Mouse (Mus musculus) heart, adult 18-20 months (tissue): ENCODE results near the gene Vmn1r220. TPM values are rescaled to one million over a fixed set of nuclear protein-coding genes. Genes with fewer than 3 reads are reported as not detected.
"Not testable (repeated sequence)": the region's sequence is repeated elsewhere in the genome, so short reads cannot be mapped to it uniquely, and the experiment has no call there.

ENCODE experiments used
- DNase-seq, 2 experiments: peaks; one replicate each; pipeline ENCODE4 v3.0.0; 2021 to 2022; ENCODE audit warnings: mixed read lengths in 1 of 2
- long read RNA-seq, 2 experiments: library from polyadenylated mRNA; stranded (forward); transcript quantifications; one replicate each; pipeline ENCODE4 v2.0.0; 2021
- total RNA-seq, 2 experiments: library from RNA; stranded (reverse); gene quantifications; 2 replicates each; pipeline ENCODE4 v1.2.3; 2021

Vmn1r220 gene
- not detected for total RNA-seq
- long read RNA-seq, experiment 1 = 0 reads
- long read RNA-seq, experiment 2 = 0 reads

DNA sequence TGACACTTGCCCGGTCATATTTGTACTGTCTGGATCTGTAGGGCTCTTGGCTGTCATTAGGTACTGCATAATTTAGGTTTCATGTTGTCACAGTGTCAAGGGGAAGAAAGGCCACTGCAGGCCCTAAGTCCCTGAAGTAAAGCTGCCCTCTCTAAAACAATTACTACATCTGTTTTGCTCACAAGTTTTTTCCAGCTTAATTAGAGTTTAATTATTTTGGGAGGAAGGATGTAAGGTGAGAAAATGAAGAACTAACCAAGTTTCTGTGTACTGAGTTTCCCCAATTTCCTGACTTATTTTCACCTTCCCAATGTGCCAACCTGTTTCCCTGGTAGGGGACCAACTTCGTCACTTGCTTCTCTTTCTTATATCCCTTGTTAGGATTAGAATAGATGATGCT lies at the start of gene Vmn1r220:
TSS of gene Vmn1r220 (minus strand) at position 101 of the 400 bp plus-strand sequence.
- DNase-seq = no peak

DNA sequence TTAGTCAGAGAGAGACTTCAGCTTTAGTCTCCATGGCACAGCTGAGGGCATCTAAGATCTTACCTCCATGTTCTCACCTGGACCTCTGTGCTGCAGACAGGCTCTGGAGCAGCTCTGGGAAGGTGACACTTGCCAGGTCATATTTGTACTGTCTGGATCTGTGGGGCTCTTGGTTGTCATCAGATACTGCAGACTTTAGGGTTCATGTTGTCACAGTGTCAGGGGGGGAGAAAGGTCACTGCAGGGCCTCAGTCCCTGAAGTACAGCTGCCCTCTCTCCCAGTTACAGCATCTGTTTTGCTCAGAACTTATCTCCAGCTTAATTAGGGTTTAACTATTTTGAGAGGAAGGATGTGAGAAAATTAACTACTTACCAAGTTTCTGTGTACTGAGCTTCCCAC lies 48.1 kb upstream of the Vmn1r220 start, which contains the start of gene Vmn1r222:
TSS of gene Vmn1r222 (minus strand) at position 101 of the 400 bp plus-strand sequence.
- DNase-seq = not testable (repeated sequence)

- not testable (repeated sequence) for DNase-seq
These were observed 26.1 kb upstream of the Vmn1r220 start, which contains the start of gene Vmn1r221 for GRCm38 (mm10) chr13:23213827-23214226. Gene Vmn1r221, plus strand, starts transcription at chr13:23214127.

DNA sequence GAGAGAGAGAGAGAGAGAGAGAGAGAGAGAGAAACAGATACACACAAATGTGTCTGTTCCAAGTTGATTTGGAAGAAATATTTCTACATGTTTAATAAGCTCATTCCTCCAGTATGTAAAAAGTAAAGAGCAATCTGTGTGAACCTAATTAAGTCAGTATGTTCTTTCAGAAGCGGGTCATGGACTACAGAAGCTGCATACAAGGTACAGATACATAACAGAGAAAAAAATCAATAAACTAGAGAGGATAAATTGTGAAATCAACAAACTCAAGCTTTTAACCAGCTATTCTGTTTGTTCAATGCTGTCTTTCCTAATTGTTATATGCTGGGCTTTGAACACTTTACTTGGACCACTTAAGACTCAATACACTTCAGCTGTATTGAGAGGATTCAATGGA lies 16.1 kb upstream of the Vmn1r220 start:
- DNase-seq = not testable (repeated sequence)

DNA sequence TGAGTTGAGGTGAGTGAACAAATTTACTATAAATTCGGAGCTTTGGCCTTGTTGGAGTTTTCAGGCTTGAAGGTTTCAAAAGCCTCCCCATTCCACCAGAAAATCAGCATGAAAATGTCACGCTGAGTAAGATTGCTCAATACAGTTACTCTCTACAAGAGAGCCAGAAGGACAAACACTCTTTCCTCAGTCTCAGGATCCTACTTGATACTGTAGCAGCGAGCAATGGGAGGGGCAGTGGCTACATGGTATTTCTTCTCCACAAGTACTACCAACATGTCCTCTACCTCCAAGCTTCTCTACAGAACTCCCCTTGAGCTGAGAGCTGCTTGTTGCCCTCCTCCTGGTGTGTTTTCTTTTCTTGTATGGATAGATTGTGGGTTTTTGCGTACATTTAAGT lies 21.3 kb downstream of the Vmn1r220 start:
- DNase-seq = not testable (repeated sequence)

DNA sequence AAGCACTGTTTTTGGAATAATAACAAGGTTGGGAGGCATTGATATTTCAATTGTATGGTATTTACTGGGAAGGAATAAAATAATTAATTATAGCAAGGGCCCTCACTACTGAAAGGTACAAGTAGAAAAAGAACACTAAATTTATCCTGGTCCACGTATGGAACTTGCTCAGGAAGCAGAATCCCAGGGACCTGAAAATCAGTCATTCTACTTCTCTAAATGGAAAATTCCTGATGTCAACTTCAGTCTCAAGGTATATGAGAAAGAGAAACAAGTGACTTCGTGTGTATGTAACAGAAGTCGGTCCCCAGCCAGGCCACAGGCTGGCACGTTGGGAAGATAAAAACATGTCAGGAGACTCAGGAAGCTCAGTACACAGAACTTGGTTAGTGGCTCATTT lies 28.8 kb downstream of the Vmn1r220 start, which contains the start of gene Vmn1r219:
TSS of gene Vmn1r219 (plus strand) at position 301 of the 400 bp plus-strand sequence.
- DNase-seq = no peak

DNA sequence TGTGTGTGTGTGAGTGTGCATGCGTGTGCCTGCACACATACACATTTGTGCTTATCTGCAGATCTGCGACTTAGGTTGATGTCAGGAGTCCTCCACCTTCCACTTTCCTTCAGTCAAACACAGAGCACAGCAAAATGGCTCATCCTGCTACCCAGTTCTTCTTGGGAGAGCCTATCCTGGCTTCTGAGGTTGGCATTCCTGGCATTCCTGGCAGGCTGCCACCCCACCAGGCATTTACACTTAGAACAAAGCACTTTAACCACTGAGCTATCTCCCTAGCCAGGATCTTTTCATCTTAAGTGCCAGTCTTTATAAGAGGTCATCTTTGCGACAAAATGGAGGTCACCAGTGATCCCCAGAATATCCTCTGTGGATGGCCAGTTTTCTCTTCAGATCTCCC lies 29.9 kb downstream of the Vmn1r220 start:
- DNase-seq = no peak

GRCm38 (mm10) chr13:23138880-23139279 lies 48.9 kb downstream of the Vmn1r220 start:
- DNase-seq = no peak

DNA sequence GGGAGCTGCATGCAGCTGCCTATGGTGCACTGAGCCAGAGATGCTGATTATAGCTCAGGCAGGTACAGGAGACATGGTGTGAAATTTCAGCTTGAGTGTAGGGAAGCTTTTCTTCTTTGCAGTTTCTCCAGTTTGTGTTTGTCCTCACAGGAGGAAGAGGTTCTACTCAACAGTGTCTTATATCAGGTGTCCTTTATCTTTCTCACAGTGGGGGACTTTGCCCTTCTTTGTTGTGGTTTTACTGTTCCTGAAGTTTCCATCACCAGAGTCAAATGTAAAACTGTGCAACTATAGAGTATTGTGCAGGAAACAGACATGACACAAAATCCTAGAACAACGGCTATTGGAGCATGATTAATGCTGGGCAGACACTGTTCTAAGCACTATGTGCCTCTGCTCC lies 54.3 kb downstream of the Vmn1r220 start:
- no peak for DNase-seq

GRCm38 (mm10) chr13:23133099-23133498 lies 54.7 kb downstream of the Vmn1r220 start, which contains the start of gene Vmn1r218:
Gene Vmn1r218, plus strand, starts transcription at chr13:23133155.
- DNase-seq = no peak

Other genes starting within 250 kb of the Vmn1r220 start
- gene Vmn1r213, start 180.3 kb downstream of the Vmn1r220 start, total RNA-seq = not detected
- gene Vmn1r214, start 157.6 kb downstream of the Vmn1r220 start, total RNA-seq = not detected
- not detected for gene Vmn1r215, start 120.0 kb downstream of the Vmn1r220 start, total RNA-seq
- gene Vmn1r217, start 69.7 kb downstream of the Vmn1r220 start, total RNA-seq = not detected
- gene Vmn1r218, start 54.8 kb downstream of the Vmn1r220 start, total RNA-seq = not detected
- gene Vmn1r219, start 28.7 kb downstream of the Vmn1r220 start, total RNA-seq = not detected
- gene Vmn1r221, start 26.2 kb upstream of the Vmn1r220 start, total RNA-seq = not detected
- gene Vmn1r222, start 48.0 kb upstream of the Vmn1r220 start, total RNA-seq = not detected
- not detected for gene Vmn1r223, start 59.2 kb upstream of the Vmn1r220 start, total RNA-seq
- gene Zfp322a, start 181.2 kb upstream of the Vmn1r220 start, total RNA-seq = 10 to 100 TPM; 16.7 to 17.3 TPM
- 1 to 10 TPM; 4.6 to 4.7 TPM for gene Abt1, start 235.9 kb upstream of the Vmn1r220 start, total RNA-seq